Mouse (Mus musculus): Measurements from ENCODE around the gene Snrnp27. TPM values are rescaled to one million over a fixed set of nuclear protein-coding genes. Genes with fewer than 3 reads are reported as not detected.

Snrnp27 gene
- 46.5 TPM for polyA plus RNA-seq (2017; shearing (Covaris generic))

GRCm38 (mm10) chr6:86683872-86684654 lies at the start of gene Snrnp27:
Gene Snrnp27, minus strand, starts transcription at chr6:86684522.

GRCm38 (mm10) chr6:86733183-86733876 lies 49.0 kb upstream of the Snrnp27 start, which contains the start of gene Gmcl1:
Gene Gmcl1, minus strand, starts transcription at chr6:86733383.

GRCm38 (mm10) chr6:86668580-86669239 lies 15.6 kb downstream of the Snrnp27 start, which contains the start of gene Mxd1:
Gene Mxd1, minus strand, starts transcription at chr6:86669161.

GRCm38 (mm10) chr6:86627946-86628345 lies 56.4 kb downstream of the Snrnp27 start, which contains the start of gene Asprv1:
Gene Asprv1, plus strand, starts transcription at chr6:86628164.

Other genes with a start within 250 kb of the Snrnp27 start
- gene C87436, start 246.1 kb downstream of the Snrnp27 start, polyA plus RNA-seq (2017; shearing (Covaris generic)), result 42.4 TPM
- 299 TPM for gene Pcbp1, start 158.2 kb downstream of the Snrnp27 start, polyA plus RNA-seq (2017; shearing (Covaris generic))
- gene Asprv1, start 56.4 kb downstream of the Snrnp27 start, polyA plus RNA-seq (2017; shearing (Covaris generic)), result 0.32 TPM
- gene Mxd1, start 15.4 kb downstream of the Snrnp27 start, polyA plus RNA-seq (2017; shearing (Covaris generic)), result 282 TPM
- gene Gmcl1, start 48.9 kb upstream of the Snrnp27 start, polyA plus RNA-seq (2017; shearing (Covaris generic)), result 37.1 TPM
- gene Anxa4, start 109.1 kb upstream of the Snrnp27 start, polyA plus RNA-seq (2017; shearing (Covaris generic)), result 2.3 TPM
- 114 TPM for gene Aak1, start 165.0 kb upstream of the Snrnp27 start, polyA plus RNA-seq (2017; shearing (Covaris generic))